Mouse (Mus musculus): Measurements from ENCODE around the gene Mapk9. TPM values are rescaled to one million over a fixed set of nuclear protein-coding genes. Genes with fewer than 3 reads are reported as not detected.
"Not testable (repeated sequence)": the region's sequence is repeated elsewhere in the genome, so short reads cannot be mapped to it uniquely, and the experiment has no call there.

The Mapk9 gene
- 33.5 and 34.2 TPM in 2 replicates for polyA plus RNA-seq (2015; fragmentation: Nextera tagmentation; extraction: Ambion mirVana)

DNA sequence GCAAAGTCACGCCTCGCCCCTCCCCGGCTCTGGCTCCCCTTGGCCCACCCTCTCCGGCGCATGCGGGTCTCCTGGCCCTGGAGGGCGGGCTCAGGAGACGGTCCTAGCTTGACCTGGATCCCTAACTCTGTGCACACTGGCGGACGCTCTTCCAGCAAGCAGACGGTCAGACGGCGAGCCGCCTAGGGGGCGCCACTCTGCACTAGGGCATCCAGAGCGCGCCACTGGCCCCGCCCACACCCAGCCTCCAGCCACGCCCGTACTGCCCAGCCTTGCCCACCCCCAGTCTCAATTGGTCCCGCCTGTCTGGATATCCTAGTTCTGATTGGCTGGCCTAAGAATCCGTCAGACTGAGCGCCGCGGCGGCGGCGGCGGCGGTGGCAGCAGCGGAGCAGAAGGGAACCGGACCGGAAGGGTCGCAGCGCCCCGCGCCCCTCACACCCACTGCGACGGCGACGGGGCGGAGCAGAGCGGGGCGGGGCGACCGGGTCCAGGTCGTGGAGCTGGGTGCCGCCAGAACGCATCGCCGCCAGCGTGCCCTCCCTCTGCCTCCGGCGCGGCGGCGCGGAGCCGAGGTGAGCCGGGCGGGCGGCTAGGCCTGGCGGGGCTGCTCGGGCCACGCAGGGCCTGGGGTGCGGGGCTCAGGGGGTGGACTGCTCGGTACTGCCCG lies at the start of gene Mapk9:
Mapk9 (plus strand) TSS at position 351 of the 670 bp plus-strand sequence.
- under 1% methylated on average over 63 of the region's 68 CpGs for WGBS
- peak within 1 kb of the TSS; percentile 81 for H3K27ac ChIP-seq (ENCODE audit: low read length)
- peak; percentile 99 for ATAC-seq (ENCODE audit: low FRiP score, low TSS enrichment)
- H3K4me1 ChIP-seq (ENCODE audit: insufficient read depth, low read length) = peaks cover 15% of the 10 kb centered on the region
- H3K27me3 ChIP-seq (ENCODE audit: insufficient read depth, low read length) = no peaks in the 10 kb centered on the region
- peak within 1 kb of the TSS; percentile 90 for H3K9ac ChIP-seq (replicated peaks; ENCODE audit: low read length)
- no peaks in the 10 kb centered on the region for H3K9me3 ChIP-seq (ENCODE audit: low read length)
- peak within 1 kb of the TSS; percentile 87 for H3K4me2 ChIP-seq (replicated peaks; ENCODE audit: low read depth, low read length)
- peak within 1 kb of the TSS; percentile 91 for H3K4me3 ChIP-seq (ENCODE audit: low read length)
- H3K36me3 ChIP-seq (ENCODE audit: insufficient read depth, low read length) = peaks cover 5% of the 10 kb centered on the region; the same call in 1 of the 2 replicates

DNA sequence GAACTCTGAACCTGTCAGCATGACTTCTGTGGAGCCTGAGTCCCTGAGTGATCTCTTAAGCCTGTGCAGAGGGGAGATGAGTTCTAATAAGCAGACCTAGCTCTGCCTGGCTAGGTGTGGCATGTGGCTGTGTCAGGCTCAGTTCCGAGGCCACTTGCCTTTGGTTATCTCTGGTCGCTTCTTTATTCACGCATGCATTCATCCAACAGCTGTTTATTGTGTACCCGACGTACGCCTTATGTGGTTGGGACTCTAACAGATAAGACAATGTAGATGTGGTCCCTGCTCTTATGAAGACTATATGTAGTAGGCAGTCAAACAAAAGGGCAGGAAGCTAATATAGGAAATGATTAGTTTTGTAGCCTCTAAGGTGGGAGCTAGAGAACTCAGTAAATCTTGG lies 47.6 kb upstream of the Mapk9 start:
- WGBS = 89% methylated on average over 6 of the region's 6 CpGs

DNA sequence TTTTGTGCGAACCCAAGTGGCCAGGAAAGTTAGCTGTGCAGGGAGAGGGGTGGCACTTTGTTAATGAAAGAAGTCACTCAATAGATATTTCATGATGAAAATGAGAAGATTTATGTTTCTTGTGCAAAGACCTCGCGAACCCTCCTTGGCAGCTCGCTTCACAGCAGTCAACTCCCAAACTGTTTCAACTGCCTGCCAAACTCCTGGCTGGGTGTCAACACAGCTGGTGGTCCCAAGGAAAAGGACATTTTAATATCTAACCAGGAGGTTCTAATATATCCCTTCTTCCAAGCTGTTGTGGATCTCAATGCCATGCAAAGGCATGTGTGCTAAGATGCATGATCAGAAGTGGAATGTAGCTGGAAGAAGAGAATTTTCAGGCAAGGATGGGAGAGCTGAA lies 45.0 kb upstream of the Mapk9 start:
- H3K27ac ChIP-seq (ENCODE audit: low read length) = no peak overlapping the region
- no peaks in the 10 kb centered on the region for H3K27me3 ChIP-seq (ENCODE audit: insufficient read depth, low read length)
- H3K36me3 ChIP-seq (ENCODE audit: insufficient read depth, low read length) = no peaks in the 10 kb centered on the region
- WGBS = 40% methylated on average over 4 of the region's 4 CpGs
- no peaks in the 10 kb centered on the region for H3K4me1 ChIP-seq (ENCODE audit: insufficient read depth, low read length)
- H3K4me2 ChIP-seq (replicated peaks; ENCODE audit: low read depth, low read length) = no peak overlapping the region
- no peak for ATAC-seq (ENCODE audit: low FRiP score, low TSS enrichment)
- H3K9me3 ChIP-seq (ENCODE audit: low read length) = no peaks in the 10 kb centered on the region
- no peak overlapping the region for H3K9ac ChIP-seq (replicated peaks; ENCODE audit: low read length)
- H3K4me3 ChIP-seq (ENCODE audit: low read length) = no peak overlapping the region

More for the DNA sequence above, 47.6 kb upstream of the Mapk9 start:
- H3K4me3 ChIP-seq (ENCODE audit: low read length) = no peak overlapping the region
- no peaks in the 10 kb centered on the region for H3K36me3 ChIP-seq (ENCODE audit: insufficient read depth, low read length)
- no peaks in the 10 kb centered on the region for H3K27me3 ChIP-seq (ENCODE audit: insufficient read depth, low read length)
- H3K9me3 ChIP-seq (ENCODE audit: low read length) = no peaks in the 10 kb centered on the region
- H3K4me1 ChIP-seq (ENCODE audit: insufficient read depth, low read length) = peaks cover 5% of the 10 kb centered on the region
- no peak overlapping the region for H3K9ac ChIP-seq (replicated peaks; ENCODE audit: low read length)
- no peak overlapping the region for H3K4me2 ChIP-seq (replicated peaks; ENCODE audit: low read depth, low read length)
- H3K27ac ChIP-seq (ENCODE audit: low read length) = no peak overlapping the region
- no peak for ATAC-seq (ENCODE audit: low FRiP score, low TSS enrichment)

DNA sequence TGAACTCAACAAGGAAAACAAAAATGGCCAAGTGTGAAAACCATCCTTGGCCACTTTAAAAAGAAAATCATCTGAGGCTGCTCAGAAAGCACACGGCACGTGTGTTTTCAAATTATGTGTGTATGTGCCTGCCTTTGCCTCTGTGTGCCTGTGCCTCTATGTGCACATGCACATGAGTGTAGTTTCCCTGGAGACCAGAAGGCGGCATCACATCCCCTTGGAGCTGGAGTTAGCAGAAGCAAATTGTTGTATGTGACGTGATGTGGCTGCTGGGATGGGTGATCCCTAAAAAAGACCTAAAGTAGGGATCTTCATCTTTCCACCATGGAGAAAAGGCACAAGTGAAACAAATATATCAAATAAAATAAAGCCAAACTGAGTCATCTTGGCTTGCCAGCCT lies 42.8 kb upstream of the Mapk9 start:
- no peak overlapping the region for H3K4me3 ChIP-seq (ENCODE audit: low read length)
- 97% methylated on average over 4 of the region's 4 CpGs for WGBS
- H3K27me3 ChIP-seq (ENCODE audit: insufficient read depth, low read length) = no peaks in the 10 kb centered on the region
- H3K9ac ChIP-seq (replicated peaks; ENCODE audit: low read length) = no peak overlapping the region
- no peak for ATAC-seq (ENCODE audit: low FRiP score, low TSS enrichment)
- no peaks in the 10 kb centered on the region for H3K9me3 ChIP-seq (ENCODE audit: low read length)
- H3K27ac ChIP-seq (ENCODE audit: low read length) = no peak overlapping the region
- no peak overlapping the region for H3K4me2 ChIP-seq (replicated peaks; ENCODE audit: low read depth, low read length)
- H3K4me1 ChIP-seq (ENCODE audit: insufficient read depth, low read length) = no peaks in the 10 kb centered on the region
- H3K36me3 ChIP-seq (ENCODE audit: insufficient read depth, low read length) = no peaks in the 10 kb centered on the region

DNA sequence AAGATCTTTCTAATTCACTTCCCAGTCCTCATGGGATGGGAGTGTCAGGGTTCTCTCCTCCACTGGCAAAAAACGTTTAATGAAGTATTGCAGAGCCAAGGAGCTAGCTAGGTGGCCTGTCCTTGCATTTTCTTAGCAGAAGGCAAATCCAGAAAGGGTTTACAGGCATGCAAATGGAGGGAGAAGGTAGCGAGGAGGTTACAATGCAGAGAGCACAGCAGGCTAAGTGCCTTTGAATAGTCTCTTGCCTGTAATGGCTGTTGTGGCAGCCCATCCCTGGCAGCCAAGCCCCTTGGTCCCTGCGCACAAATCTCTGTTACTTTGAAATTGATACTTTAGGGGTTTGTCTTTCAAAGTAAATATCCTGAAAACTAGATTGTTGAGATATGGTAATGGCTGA lies 40.3 kb upstream of the Mapk9 start:
- no peaks in the 10 kb centered on the region for H3K9me3 ChIP-seq (ENCODE audit: low read length)
- no peaks in the 10 kb centered on the region for H3K4me1 ChIP-seq (ENCODE audit: insufficient read depth, low read length)
- H3K4me3 ChIP-seq (ENCODE audit: low read length) = no peak overlapping the region
- H3K27me3 ChIP-seq (ENCODE audit: insufficient read depth, low read length) = no peaks in the 10 kb centered on the region
- H3K4me2 ChIP-seq (replicated peaks; ENCODE audit: low read depth, low read length) = no peak overlapping the region
- WGBS = 43% methylated on average over 3 of the region's 3 CpGs
- no peak for ATAC-seq (ENCODE audit: low FRiP score, low TSS enrichment)
- H3K36me3 ChIP-seq (ENCODE audit: insufficient read depth, low read length) = peaks cover 8% of the 10 kb centered on the region; the same call in 1 of the 2 replicates
- no peak overlapping the region for H3K27ac ChIP-seq (ENCODE audit: low read length)
- no peak overlapping the region for H3K9ac ChIP-seq (replicated peaks; ENCODE audit: low read length)

DNA sequence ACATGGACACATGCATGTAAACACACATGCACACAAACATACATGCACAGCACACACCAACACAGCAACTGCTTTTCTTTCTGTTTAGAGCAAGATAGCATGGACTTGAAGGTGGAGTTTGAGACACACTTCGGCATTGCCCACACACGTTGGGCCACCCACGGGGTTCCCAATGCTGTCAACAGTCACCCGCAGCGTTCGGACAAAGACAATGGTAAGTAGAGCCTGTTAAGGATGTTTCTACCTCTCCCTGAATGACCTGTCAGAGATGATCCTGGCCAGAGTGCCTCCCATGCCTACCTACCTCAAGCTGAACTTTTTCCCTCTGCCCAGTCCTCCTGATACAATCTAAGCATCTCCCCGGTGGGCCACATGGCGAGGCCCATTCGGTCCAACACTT lies 37.6 kb upstream of the Mapk9 start:
- 97% methylated on average over 9 of the region's 9 CpGs for WGBS
- no peaks in the 10 kb centered on the region for H3K9me3 ChIP-seq (ENCODE audit: low read length)
- no peaks in the 10 kb centered on the region for H3K4me1 ChIP-seq (ENCODE audit: insufficient read depth, low read length)
- no peak overlapping the region for H3K4me3 ChIP-seq (ENCODE audit: low read length)
- no peak for ATAC-seq (ENCODE audit: low FRiP score, low TSS enrichment)
- H3K36me3 ChIP-seq (ENCODE audit: insufficient read depth, low read length) = peaks cover 11% of the 10 kb centered on the region
- H3K27me3 ChIP-seq (ENCODE audit: insufficient read depth, low read length) = no peaks in the 10 kb centered on the region
- H3K27ac ChIP-seq (ENCODE audit: low read length) = no peak overlapping the region
- H3K9ac ChIP-seq (replicated peaks; ENCODE audit: low read length) = no peak overlapping the region
- H3K4me2 ChIP-seq (replicated peaks; ENCODE audit: low read depth, low read length) = no peak overlapping the region

DNA sequence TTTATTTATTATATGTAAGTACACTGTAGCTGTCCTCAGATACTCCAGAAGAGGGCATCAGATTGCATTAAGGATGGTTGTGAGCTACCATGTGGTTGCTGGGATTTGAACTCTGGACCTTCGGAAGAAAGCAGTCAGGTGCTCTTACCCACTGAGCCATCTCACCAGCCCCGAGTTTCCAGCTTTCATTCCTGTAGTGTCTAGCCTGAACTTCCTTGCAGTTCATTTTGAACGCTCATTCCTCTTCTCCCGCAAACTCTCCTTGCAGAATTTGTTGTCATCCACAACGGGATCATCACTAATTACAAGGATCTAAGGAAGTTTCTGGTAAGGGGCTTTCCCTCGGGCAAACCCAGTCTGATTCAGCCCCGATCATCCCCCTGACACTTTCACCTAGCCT lies 35.9 kb upstream of the Mapk9 start:
- H3K27ac ChIP-seq (ENCODE audit: low read length); H3K9me3 ChIP-seq (ENCODE audit: low read length); H3K4me2 ChIP-seq (replicated peaks; ENCODE audit: low read depth, low read length); ATAC-seq (ENCODE audit: low FRiP score, low TSS enrichment); H3K9ac ChIP-seq (replicated peaks; ENCODE audit: low read length); H3K4me3 ChIP-seq (ENCODE audit: low read length); H3K4me1 ChIP-seq (ENCODE audit: insufficient read depth, low read length); H3K27me3 ChIP-seq (ENCODE audit: insufficient read depth, low read length): not testable (repeated sequence)
- peaks cover 16% of the 10 kb centered on the region for H3K36me3 ChIP-seq (ENCODE audit: insufficient read depth, low read length)
- 89% methylated on average over 7 of the region's 7 CpGs for WGBS

DNA sequence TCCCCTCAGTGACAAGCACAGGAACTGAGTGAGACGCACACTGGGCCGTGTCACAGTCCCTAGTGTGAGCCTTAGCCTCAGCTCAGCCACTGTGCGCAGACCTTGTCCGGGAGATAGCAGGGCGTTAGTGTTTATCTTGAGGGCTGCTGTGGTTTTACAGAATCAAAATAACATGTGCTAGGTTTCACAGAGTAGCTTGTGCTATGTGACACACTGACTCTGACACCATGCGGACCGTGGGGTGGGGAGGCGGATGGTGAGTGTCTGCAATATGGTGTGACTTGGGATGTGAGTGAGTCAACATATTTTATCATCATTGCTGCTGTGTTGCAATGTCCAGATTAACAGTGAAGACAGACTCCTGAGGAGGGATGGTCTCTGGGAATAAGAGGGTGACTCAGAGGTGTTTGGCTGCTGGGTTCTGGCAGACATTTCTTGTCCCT lies 35.4 kb upstream of the Mapk9 start:
- 80% methylated on average over 8 of the region's 8 CpGs for WGBS
- no peak for ATAC-seq (ENCODE audit: low FRiP score, low TSS enrichment)

DNA sequence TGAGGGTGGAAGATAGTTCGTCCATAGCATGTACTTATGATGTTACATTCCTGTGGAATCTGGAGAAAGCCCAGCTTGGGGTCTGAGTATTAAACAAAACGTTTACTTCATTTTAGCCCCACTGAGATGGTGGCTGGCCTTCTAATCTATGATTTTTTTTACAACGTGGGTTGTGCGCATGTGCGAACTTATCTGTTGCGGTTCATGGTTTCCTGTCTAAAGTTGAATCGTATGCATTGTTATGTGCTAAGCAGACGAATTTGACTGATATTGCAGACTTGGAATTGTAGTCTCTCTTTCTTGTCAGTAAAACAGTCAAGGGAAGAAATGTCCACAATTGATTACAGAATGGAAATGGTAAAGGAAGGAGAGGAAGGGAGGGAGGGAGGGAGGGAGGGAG lies 34.7 kb upstream of the Mapk9 start:
- Histone ChIP-seq H3K4me3 (ENCODE audit: low read length) (no peak overlapping the region), H3K27ac (ENCODE audit: low read length) (no peak overlapping the region), H3K9ac (replicated peaks; ENCODE audit: low read length) (no peak overlapping the region), H3K4me2 (replicated peaks; ENCODE audit: low read depth, low read length) (no peak overlapping the region), H3K36me3 (ENCODE audit: insufficient read depth, low read length) (peaks cover 16% of the 10 kb centered on the region), H3K27me3 (ENCODE audit: insufficient read depth, low read length) (no peaks in the 10 kb centered on the region), H3K9me3 (ENCODE audit: low read length) (no peaks in the 10 kb centered on the region), H3K4me1 (ENCODE audit: insufficient read depth, low read length) (no peaks in the 10 kb centered on the region)
- ATAC-seq (ENCODE audit: low FRiP score, low TSS enrichment) = no peak
- 86% methylated on average over 8 of the region's 8 CpGs for WGBS

More for the DNA sequence above, 35.4 kb upstream of the Mapk9 start:
- H3K27ac ChIP-seq (ENCODE audit: low read length) = no peak overlapping the region
- no peaks in the 10 kb centered on the region for H3K27me3 ChIP-seq (ENCODE audit: insufficient read depth, low read length)
- H3K4me1 ChIP-seq (ENCODE audit: insufficient read depth, low read length) = no peaks in the 10 kb centered on the region
- peaks cover 16% of the 10 kb centered on the region for H3K36me3 ChIP-seq (ENCODE audit: insufficient read depth, low read length)
- no peak overlapping the region for H3K4me3 ChIP-seq (ENCODE audit: low read length)
- no peak overlapping the region for H3K9ac ChIP-seq (replicated peaks; ENCODE audit: low read length)
- H3K4me2 ChIP-seq (replicated peaks; ENCODE audit: low read depth, low read length) = no peak overlapping the region
- no peaks in the 10 kb centered on the region for H3K9me3 ChIP-seq (ENCODE audit: low read length)

DNA sequence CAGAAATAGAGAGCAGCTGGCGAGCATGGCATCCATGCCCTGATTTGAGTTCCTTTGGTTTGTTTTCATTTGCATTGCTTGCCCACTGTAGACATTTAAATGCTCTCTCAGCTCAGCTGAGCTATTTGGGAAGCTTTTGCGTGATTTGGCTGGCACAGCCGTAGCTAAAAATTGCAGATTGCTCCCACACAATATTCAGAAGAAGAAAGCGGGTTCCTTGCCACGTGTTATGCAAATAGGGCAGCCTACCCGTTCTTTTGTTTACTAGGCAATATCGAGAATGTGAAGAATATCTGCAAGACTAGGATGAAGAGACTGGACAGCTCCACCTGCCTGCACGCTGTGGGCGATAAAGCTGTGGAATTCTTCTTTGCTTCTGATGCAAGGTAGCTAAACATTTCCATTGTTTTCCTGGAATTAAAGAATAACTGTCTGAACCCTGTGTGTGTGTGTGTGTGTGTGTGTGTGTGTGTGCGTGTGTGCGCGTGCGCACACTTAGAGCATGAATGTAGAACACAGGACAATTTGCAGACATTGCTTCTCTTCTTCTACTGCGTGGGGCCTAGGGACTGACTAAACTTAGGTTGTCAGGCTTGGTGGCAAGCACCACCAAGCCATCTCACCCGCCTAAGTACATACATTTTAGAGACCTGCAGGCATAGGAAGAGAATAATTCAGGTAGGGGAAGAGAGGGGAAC lies 27.5 kb upstream of the Mapk9 start:
- no peak overlapping the region for H3K4me3 ChIP-seq (ENCODE audit: low read length)
- H3K36me3 ChIP-seq (ENCODE audit: insufficient read depth, low read length) = peaks cover 8% of the 10 kb centered on the region
- no peak overlapping the region for H3K4me2 ChIP-seq (replicated peaks; ENCODE audit: low read depth, low read length)
- H3K4me1 ChIP-seq (ENCODE audit: insufficient read depth, low read length) = no peaks in the 10 kb centered on the region
- no peak for ATAC-seq (ENCODE audit: low FRiP score, low TSS enrichment)
- no peaks in the 10 kb centered on the region for H3K27me3 ChIP-seq (ENCODE audit: insufficient read depth, low read length)
- no peak overlapping the region for H3K9ac ChIP-seq (replicated peaks; ENCODE audit: low read length)
- no peak overlapping the region for H3K27ac ChIP-seq (ENCODE audit: low read length)
- H3K9me3 ChIP-seq (ENCODE audit: low read length) = no peaks in the 10 kb centered on the region
- 93% methylated on average over 15 of the region's 15 CpGs for WGBS
